Mouse (Mus musculus): ENCODE results near the gene Dusp13. TPM values are rescaled to one million over a fixed set of nuclear protein-coding genes. Genes with fewer than 3 reads are reported as not detected.
A peak's percentile ranks its signal among the peaks of the same experiment; 100 is the strongest.

The Dusp13 gene
- polyA plus RNA-seq, 1 experiment from 2014 or later: not detected

DNA sequence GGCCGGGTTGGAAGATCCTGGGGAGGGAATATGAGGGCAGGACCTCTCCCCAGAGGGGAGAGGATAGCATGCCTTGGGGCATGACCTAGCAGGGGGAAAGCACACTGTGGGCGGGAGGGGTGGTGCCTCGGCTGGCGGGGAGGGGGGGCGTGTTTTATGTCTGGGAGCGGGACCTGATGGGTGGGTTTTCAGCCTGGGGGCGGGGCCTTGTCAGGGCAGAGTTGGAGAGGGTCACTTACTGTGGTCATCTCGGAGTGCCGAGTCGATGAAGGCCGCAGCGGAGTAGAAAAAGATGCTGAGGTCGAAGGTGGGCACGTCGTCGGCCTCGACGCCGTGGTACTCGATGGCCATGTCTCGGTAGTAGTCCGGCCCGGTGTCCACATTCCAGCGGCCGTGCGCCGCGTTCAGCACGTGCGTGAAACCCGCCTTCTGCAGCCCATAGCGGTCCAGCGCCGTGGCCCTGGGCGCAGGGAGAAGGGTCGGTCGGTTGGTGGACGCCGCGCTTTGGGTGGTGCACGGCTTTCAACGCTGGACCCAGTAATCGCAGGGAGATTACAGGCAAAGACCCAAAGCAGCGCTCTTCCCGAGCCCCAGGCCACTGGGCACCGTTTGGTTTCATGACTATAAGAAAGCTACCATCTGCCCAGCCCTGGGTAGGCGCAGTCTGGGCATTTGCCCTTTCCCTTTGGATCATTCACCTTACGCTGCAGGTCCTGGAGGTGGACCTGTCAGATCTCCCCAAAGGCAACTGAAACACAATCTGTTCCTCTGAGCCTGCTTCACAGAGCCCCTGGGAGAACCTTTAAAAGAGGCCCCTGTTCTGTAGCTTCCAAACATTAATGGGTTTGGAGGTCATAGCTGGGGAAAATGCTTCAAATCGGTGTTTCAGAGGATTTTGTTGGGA is 64.4 kb downstream of the Dusp13 start:
- ATAC-seq (ENCODE audit: low FRiP score, low read depth): 0 out of 2 replicates have a peak, but pooled peaks have one; percentile 54
- H3K27ac ChIP-seq (replicated peaks): no peak overlapping the region
- H3K9ac ChIP-seq: 0 out of 2 replicates have a peak overlapping the region, but pooled peaks have one; percentile 17
- H3K4me1 ChIP-seq (replicated peaks): peaks cover 15% of the 10 kb centered on the region
- 0 out of 2 replicates have a peak, but pooled peaks cover 9% of the 10 kb centered on the region for H3K27me3 ChIP-seq
- no peaks in the 10 kb centered on the region for H3K36me3 ChIP-seq
- peak overlapping the region; percentile 57 for H3K4me2 ChIP-seq
- peak overlapping the region; percentile 32 for H3K4me3 ChIP-seq
- no peaks in the 10 kb centered on the region for H3K9me3 ChIP-seq
- 13% methylated on average over 49 of the region's 49 CpGs for WGBS

- Histone ChIP-seq H3K4me2 (no peak overlapping the region), H3K4me1 (replicated peaks) (peaks cover 15% of the 10 kb centered on the region), H3K9ac (no peak overlapping the region), H3K9me3 (no peaks in the 10 kb centered on the region), H3K27me3 (0 out of 2 replicates have a peak, but pooled peaks cover 9% of the 10 kb centered on the region), H3K27ac (replicated peaks) (no peak overlapping the region), H3K36me3 (no peaks in the 10 kb centered on the region), H3K4me3 (no peak overlapping the region)
- WGBS: 92% methylated on average over 10 of the region's 10 CpGs
- no peak for ATAC-seq (ENCODE audit: low FRiP score, low read depth)
These were observed 65.4 kb downstream of the Dusp13 start for GRCm38 (mm10) chr14:21685411-21686146.

DNA sequence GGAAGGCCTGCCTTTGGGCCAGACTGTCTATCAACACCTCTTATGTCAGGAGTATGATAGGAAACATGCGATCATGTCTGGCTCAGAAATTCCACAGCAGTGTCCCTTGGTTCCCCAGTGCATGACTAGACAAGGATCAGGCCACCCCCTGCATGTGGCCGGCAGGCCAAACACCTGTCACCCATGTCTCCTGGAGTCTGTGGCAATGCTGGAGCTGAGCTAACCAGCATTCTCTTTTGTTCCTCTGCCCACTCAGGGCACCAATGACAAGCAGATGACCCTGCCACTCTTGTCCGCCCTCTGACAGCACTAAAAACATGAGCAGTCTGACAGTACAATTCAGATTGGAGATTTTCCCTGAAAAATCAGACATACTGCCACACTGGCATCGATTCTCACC is 67.1 kb downstream of the Dusp13 start:
- no peak overlapping the region for H3K9ac ChIP-seq
- no peaks in the 10 kb centered on the region for H3K36me3 ChIP-seq
- peaks cover 24% of the 10 kb centered on the region for H3K4me1 ChIP-seq (replicated peaks)
- H3K27ac ChIP-seq (replicated peaks): no peak overlapping the region
- no peak overlapping the region for H3K4me3 ChIP-seq
- H3K4me2 ChIP-seq: no peak overlapping the region
- H3K27me3 ChIP-seq: 0 out of 2 replicates have a peak, but pooled peaks cover 9% of the 10 kb centered on the region
- 75% methylated on average over 4 of the region's 4 CpGs for WGBS
- no peak for ATAC-seq (ENCODE audit: low FRiP score, low read depth)
- no peaks in the 10 kb centered on the region for H3K9me3 ChIP-seq

Other genes starting within 250 kb of the Dusp13 start
- 0.26 TPM in 1 of 2 replicates, not detected in the other for gene Dupd1, start 36.6 kb downstream of the Dusp13 start, polyA plus RNA-seq (2015; fragmentation: Nextera tagmentation; extraction: Ambion mirVana)
- gene Samd8, start 650 bp downstream of the Dusp13 start, polyA plus RNA-seq (2015; fragmentation: Nextera tagmentation; extraction: Ambion mirVana): 19.7 and 21.3 TPM in 2 replicates
- 282 TPM in 2 replicates for gene Vdac2, start 74.1 kb upstream of the Dusp13 start, polyA plus RNA-seq (2015; fragmentation: Nextera tagmentation; extraction: Ambion mirVana)
- gene Comtd1, start 97.8 kb upstream of the Dusp13 start, polyA plus RNA-seq (2015; fragmentation: Nextera tagmentation; extraction: Ambion mirVana): 59.9 and 63.0 TPM in 2 replicates
- gene Zfp503, start 238.4 kb upstream of the Dusp13 start, polyA plus RNA-seq (2015; fragmentation: Nextera tagmentation; extraction: Ambion mirVana): 11.0 and 13.7 TPM in 2 replicates

Data from hindbrain, embryonic 15.5 days (tissue).